Mouse (Mus musculus): ENCODE results near the gene Tpi1.
A peak's percentile ranks its signal among the peaks of the same experiment; 100 is the strongest.

Tpi1 gene

GRCm38 (mm10) chr6:124769101-124769765 lies 44.9 kb downstream of the Tpi1 start, which contains the start of gene Eno2:
TSS of gene Eno2 (minus strand) at chr6:124769673.
- peak; percentile 85 to 94 for DNase-seq

GRCm38 (mm10) chr6:124768704-124769044 lies 45.4 kb downstream of the Tpi1 start:
- no peak for DNase-seq

- peak; percentile 74 to 83 for DNase-seq
Measured at GRCm38 (mm10) chr6:124767920-124768703, 46.0 kb downstream of the Tpi1 start.

- no peak for DNase-seq
Measured at GRCm38 (mm10) chr6:124767536-124767919, 46.6 kb downstream of the Tpi1 start.

DNA sequence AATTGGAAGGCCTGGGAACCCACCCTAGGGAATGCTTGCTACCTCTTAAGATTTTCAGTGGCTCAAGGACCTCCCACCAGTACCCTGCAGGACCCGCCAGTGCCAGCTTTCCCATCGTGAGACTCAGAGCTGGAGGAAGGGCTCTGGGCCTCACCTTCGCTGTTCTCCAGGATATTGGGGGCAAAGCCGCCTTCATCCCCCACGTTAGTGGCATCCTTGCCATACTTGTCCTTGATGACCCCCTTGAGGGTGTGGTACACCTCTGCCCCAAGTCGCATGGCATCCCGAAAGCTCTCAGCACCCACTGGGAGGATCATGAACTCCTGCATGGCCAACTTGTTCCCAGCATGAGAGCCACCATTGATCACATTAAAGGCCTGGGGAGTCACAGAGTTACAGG lies 48.1 kb downstream of the Tpi1 start:
- no peak for DNase-seq
